Mouse (Mus musculus): ENCODE results near the gene Sh3bp5l. TPM values are rescaled to one million over a fixed set of nuclear protein-coding genes. Genes with fewer than 3 reads are reported as not detected.

Gene Sh3bp5l
- polyA plus RNA-seq, 1 experiment, result 64.5 TPM

GRCm38 (mm10) chr11:58324614-58325229, 5.8 kb upstream of the Sh3bp5l start:
- peaks cover 6% of the 10 kb centered on the region for H3K4me1 ChIP-seq (ENCODE audit: control insufficient read depth, insufficient read depth, low read length)
- no peak overlapping the region for H3K4me3 ChIP-seq (replicated peaks; ENCODE audit: insufficient read depth, low read depth, low read length)
- no peaks in the 10 kb centered on the region for H3K27me3 ChIP-seq (ENCODE audit: control insufficient read depth, insufficient read depth, low read length)
- no peak for DNase-seq
- 87% methylated on average over 3 of the region's 3 CpGs for WGBS
- no peak overlapping the region for H3K27ac ChIP-seq (ENCODE audit: insufficient read depth, low read length)
- no peak for TF ChIP-seq CTCF (IDR thresholded peaks at IDR 0.05; ENCODE audit: borderline replicate concordance, insufficient read depth, low read depth, low read length)
- TF ChIP-seq POLR2A (IDR thresholded peaks at IDR 0.05; ENCODE audit: borderline replicate concordance, insufficient read depth, low read length), result no peak

GRCm38 (mm10) chr11:58326781-58327180, 3.7 kb upstream of the Sh3bp5l start:
- Histone ChIP-seq H3K4me3 (replicated peaks; ENCODE audit: insufficient read depth, low read depth, low read length) (no peak overlapping the region), H3K4me1 (ENCODE audit: control insufficient read depth, insufficient read depth, low read length) (peaks cover 9% of the 10 kb centered on the region), H3K27me3 (ENCODE audit: control insufficient read depth, insufficient read depth, low read length) (no peaks in the 10 kb centered on the region), H3K27ac (ENCODE audit: insufficient read depth, low read length) (no peak overlapping the region)
- DNase-seq, result no peak
- TF ChIP-seq POLR2A (IDR thresholded peaks at IDR 0.05; ENCODE audit: borderline replicate concordance, insufficient read depth, low read length), result no peak
- no peak for TF ChIP-seq CTCF (IDR thresholded peaks at IDR 0.05; ENCODE audit: borderline replicate concordance, insufficient read depth, low read depth, low read length)
- 95% methylated on average over 3 of the region's 3 CpGs for WGBS

- TF ChIP-seq POLR2A (IDR thresholded peaks at IDR 0.05; ENCODE audit: borderline replicate concordance, insufficient read depth, low read length) (no peak), CTCF (IDR thresholded peaks at IDR 0.05; ENCODE audit: borderline replicate concordance, insufficient read depth, low read depth, low read length) (no peak)
- Histone ChIP-seq H3K4me3 (replicated peaks; ENCODE audit: insufficient read depth, low read depth, low read length) (peak overlapping the region; percentile 100), H3K27ac (ENCODE audit: insufficient read depth, low read length) (peak overlapping the region; percentile 32), H3K27me3 (ENCODE audit: control insufficient read depth, insufficient read depth, low read length) (no peaks in the 10 kb centered on the region), H3K4me1 (ENCODE audit: control insufficient read depth, insufficient read depth, low read length) (peaks cover 18% of the 10 kb centered on the region)
- 0% methylated on average over 21 of the region's 21 CpGs for whole genome bisulfite sequencing
- no peak for DNase-seq
These were observed 633 bp upstream of the Sh3bp5l start for GRCm38 (mm10) chr11:58329906-58330275.

- Histone ChIP-seq H3K27ac (ENCODE audit: insufficient read depth, low read length) (no peak overlapping the region), H3K4me1 (ENCODE audit: control insufficient read depth, insufficient read depth, low read length) (peaks cover 20% of the 10 kb centered on the region), H3K27me3 (ENCODE audit: control insufficient read depth, insufficient read depth, low read length) (no peaks in the 10 kb centered on the region), H3K4me3 (replicated peaks; ENCODE audit: insufficient read depth, low read depth, low read length) (peak overlapping the region; percentile 100)
- no peak for DNase-seq
- WGBS, result 7% methylated on average over 10 of the region's 10 CpGs
- TF ChIP-seq CTCF (IDR thresholded peaks at IDR 0.05; ENCODE audit: borderline replicate concordance, insufficient read depth, low read depth, low read length) (no peak), POLR2A (IDR thresholded peaks at IDR 0.05; ENCODE audit: borderline replicate concordance, insufficient read depth, low read length) (no peak)
These were observed 598 bp downstream of the Sh3bp5l start for GRCm38 (mm10) chr11:58331149-58331495.

- Histone ChIP-seq H3K27me3 (ENCODE audit: control insufficient read depth, insufficient read depth, low read length) (no peaks in the 10 kb centered on the region), H3K27ac (ENCODE audit: insufficient read depth, low read length) (no peak overlapping the region), H3K4me3 (replicated peaks; ENCODE audit: insufficient read depth, low read depth, low read length) (peak overlapping the region; percentile 100), H3K4me1 (ENCODE audit: control insufficient read depth, insufficient read depth, low read length) (peaks cover 20% of the 10 kb centered on the region)
- no peak for DNase-seq
- TF ChIP-seq POLR2A (IDR thresholded peaks at IDR 0.05; ENCODE audit: borderline replicate concordance, insufficient read depth, low read length) (no peak), CTCF (IDR thresholded peaks at IDR 0.05; ENCODE audit: borderline replicate concordance, insufficient read depth, low read depth, low read length) (no peak)
- 76% methylated on average over 6 of the region's 6 CpGs for WGBS
These were observed 1.0 kb downstream of the Sh3bp5l start for GRCm38 (mm10) chr11:58331546-58331945.

- peak; percentile 52 to 75 for DNase-seq
- no peak overlapping the region for H3K4me3 ChIP-seq (replicated peaks; ENCODE audit: insufficient read depth, low read depth, low read length)
- TF ChIP-seq POLR2A (IDR thresholded peaks at IDR 0.05; ENCODE audit: borderline replicate concordance, insufficient read depth, low read length) (no peak), CTCF (IDR thresholded peaks at IDR 0.05; ENCODE audit: borderline replicate concordance, insufficient read depth, low read depth, low read length) (no peak)
- H3K4me1 ChIP-seq (ENCODE audit: control insufficient read depth, insufficient read depth, low read length), result peaks cover 17% of the 10 kb centered on the region
- 5% methylated on average over 3 of the region's 3 CpGs for WGBS
- H3K27me3 ChIP-seq (ENCODE audit: control insufficient read depth, insufficient read depth, low read length), result no peaks in the 10 kb centered on the region
- H3K27ac ChIP-seq (ENCODE audit: insufficient read depth, low read length), result no peak overlapping the region
These were observed 4.2 kb downstream of the Sh3bp5l start for GRCm38 (mm10) chr11:58334746-58335145.

GRCm38 (mm10) chr11:58346745-58347144, 16.2 kb downstream of the Sh3bp5l start:
- TF ChIP-seq CTCF (IDR thresholded peaks at IDR 0.05; ENCODE audit: borderline replicate concordance, insufficient read depth, low read depth, low read length), result no peak
- no peak for TF ChIP-seq POLR2A (IDR thresholded peaks at IDR 0.05; ENCODE audit: borderline replicate concordance, insufficient read depth, low read length)
- Histone ChIP-seq H3K4me3 (replicated peaks; ENCODE audit: insufficient read depth, low read depth, low read length) (no peak overlapping the region), H3K27me3 (ENCODE audit: control insufficient read depth, insufficient read depth, low read length) (no peaks in the 10 kb centered on the region), H3K27ac (ENCODE audit: insufficient read depth, low read length) (no peak overlapping the region), H3K4me1 (ENCODE audit: control insufficient read depth, insufficient read depth, low read length) (no peaks in the 10 kb centered on the region)
- 86% methylated on average over 4 of the region's 4 CpGs for WGBS
- DNase-seq, result no peak

- no peak overlapping the region for H3K4me3 ChIP-seq (replicated peaks; ENCODE audit: insufficient read depth, low read depth, low read length)
- no peaks in the 10 kb centered on the region; the same call in 1 of the 2 replicates for H3K4me1 ChIP-seq (ENCODE audit: control insufficient read depth, insufficient read depth, low read length)
- H3K27me3 ChIP-seq (ENCODE audit: control insufficient read depth, insufficient read depth, low read length), result no peaks in the 10 kb centered on the region
- TF ChIP-seq POLR2A (IDR thresholded peaks at IDR 0.05; ENCODE audit: borderline replicate concordance, insufficient read depth, low read length), result no peak
- TF ChIP-seq CTCF (IDR thresholded peaks at IDR 0.05; ENCODE audit: borderline replicate concordance, insufficient read depth, low read depth, low read length), result no peak
- 65% methylated on average over 4 of the region's 4 CpGs for WGBS
- H3K27ac ChIP-seq (ENCODE audit: insufficient read depth, low read length), result no peak overlapping the region
- DNase-seq, result no peak
These were observed 20.1 kb downstream of the Sh3bp5l start for GRCm38 (mm10) chr11:58350628-58351027.

Measured in cerebellum, adult 2 months (tissue).